Mouse (Mus musculus) heart, embryonic 11.5 days (tissue): ENCODE results near the gene Fen1. TPM values are rescaled to one million over a fixed set of nuclear protein-coding genes. Genes with fewer than 3 reads are reported as not detected.
"Not testable (repeated sequence)": the region's sequence is repeated elsewhere in the genome, so short reads cannot be mapped to it uniquely, and the experiment has no call there.

ENCODE experiments used
- ATAC-seq: fragments of 200-750 bp; cut with Nextera tagmentation; replicated peaks from 2 replicates; pipeline ENCODE4 v1.8.0; 2017; ENCODE audit warnings: moderate library complexity; ENCODE audit not compliant: insufficient number of reproducible peaks, low FRiP score, low TSS enrichment
- H3K27ac ChIP-seq: fragments of 300-500 bp; sonication (generic); 2 replicates; pipeline ENCODE4 v1.5.1; 2014; ENCODE audit warnings: mild to moderate bottlenecking, low read depth, low read length
- H3K27me3 ChIP-seq: fragments of 300-500 bp; sonication (generic); 2 replicates; pipeline ENCODE4 v1.6.1; 2014; ENCODE audit warnings: mild to moderate bottlenecking, low read length, mixed read lengths; ENCODE audit not compliant: control insufficient read depth, insufficient read depth
- H3K36me3 ChIP-seq: fragments of 300-500 bp; sonication (generic); 2 replicates; pipeline ENCODE4 v1.6.1; 2014; ENCODE audit warnings: mild to moderate bottlenecking, low read length, moderate library complexity, mixed read lengths; ENCODE audit not compliant: control insufficient read depth, insufficient read depth
- H3K4me1 ChIP-seq: fragments of 300-500 bp; sonication (generic); 2 replicates; pipeline ENCODE4 v1.6.1; 2014; ENCODE audit warnings: low read length; ENCODE audit not compliant: control insufficient read depth, insufficient read depth
- H3K4me2 ChIP-seq: fragments of 300-500 bp; sonication (generic); 2 replicates; pipeline ENCODE4 v1.6.1; 2014; ENCODE audit warnings: mild to moderate bottlenecking, moderate library complexity
- H3K4me3 ChIP-seq: fragments of 300-500 bp; sonication (generic); 2 replicates; pipeline ENCODE4 v1.5.1; 2014; ENCODE audit warnings: low read depth, low read length
- H3K9ac ChIP-seq: fragments of 300-500 bp; sonication (generic); 2 replicates; pipeline ENCODE4 v1.6.1; 2014; ENCODE audit warnings: mild to moderate bottlenecking, low read depth, low read length, moderate library complexity
- H3K9me3 ChIP-seq: fragments of 300-500 bp; sonication (generic); replicated peaks from 2 replicates; pipeline ENCODE4 v1.6.1; 2016; ENCODE audit warnings: low read length; ENCODE audit not compliant: control insufficient read depth
- WGBS: fragments of 180-500 bp; shearing (Covaris S2); extraction: QIAGEN DNeasy Blood & Tissue Kit; methylation state at CpG from one replicate; pipeline ENCODE4 v1.1.7; 2014; ENCODE audit not compliant: insufficient replicate concordance; 5-methylcytosine and 5-hydroxymethylcytosine counted together
- polyA plus RNA-seq: library from polyadenylated mRNA; unstranded; fragments of >200 nt; fragmentation: Nextera tagmentation; extraction: Ambion mirVana; gene quantifications from 2 replicates; pipeline ENCODE4 v1.2.1, GENCODE M21; 2014

Gene Fen1
- polyA plus RNA-seq, 1 experiment from 2014 or later, result 59.3 TPM

DNA sequence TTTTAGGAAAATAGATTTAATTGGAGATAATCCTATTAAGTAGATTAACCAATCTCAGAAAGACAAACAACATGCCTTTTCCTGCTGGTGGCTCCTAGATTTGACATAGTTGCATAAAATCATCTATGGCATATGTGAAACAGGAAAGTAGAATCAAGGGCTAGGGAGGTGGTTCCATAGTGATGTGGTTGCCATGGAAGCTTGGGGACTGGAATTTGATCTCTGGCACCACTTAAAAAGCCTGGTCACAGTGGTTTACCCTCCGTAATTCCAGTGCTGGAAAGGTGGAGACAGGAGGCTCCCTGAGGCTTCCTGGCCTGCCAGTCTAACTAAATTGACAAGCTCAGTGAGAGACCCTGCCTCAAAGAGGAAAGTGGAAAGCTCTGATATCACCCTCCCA, 33.5 kb downstream of the Fen1 start:
- Histone ChIP-seq H3K9me3 (no peaks in the 10 kb centered on the region), H3K27ac (no peak overlapping the region), H3K4me3 (no peak overlapping the region), H3K36me3 (no peaks in the 10 kb centered on the region), H3K4me1 (peaks cover 5% of the 10 kb centered on the region; the same call in 1 of the 2 replicates), H3K4me2 (no peak overlapping the region), H3K27me3 (no peaks in the 10 kb centered on the region), H3K9ac (no peak overlapping the region)
- 56% methylated on average over 1 of the region's 1 CpGs for WGBS
- no peak for ATAC-seq

DNA sequence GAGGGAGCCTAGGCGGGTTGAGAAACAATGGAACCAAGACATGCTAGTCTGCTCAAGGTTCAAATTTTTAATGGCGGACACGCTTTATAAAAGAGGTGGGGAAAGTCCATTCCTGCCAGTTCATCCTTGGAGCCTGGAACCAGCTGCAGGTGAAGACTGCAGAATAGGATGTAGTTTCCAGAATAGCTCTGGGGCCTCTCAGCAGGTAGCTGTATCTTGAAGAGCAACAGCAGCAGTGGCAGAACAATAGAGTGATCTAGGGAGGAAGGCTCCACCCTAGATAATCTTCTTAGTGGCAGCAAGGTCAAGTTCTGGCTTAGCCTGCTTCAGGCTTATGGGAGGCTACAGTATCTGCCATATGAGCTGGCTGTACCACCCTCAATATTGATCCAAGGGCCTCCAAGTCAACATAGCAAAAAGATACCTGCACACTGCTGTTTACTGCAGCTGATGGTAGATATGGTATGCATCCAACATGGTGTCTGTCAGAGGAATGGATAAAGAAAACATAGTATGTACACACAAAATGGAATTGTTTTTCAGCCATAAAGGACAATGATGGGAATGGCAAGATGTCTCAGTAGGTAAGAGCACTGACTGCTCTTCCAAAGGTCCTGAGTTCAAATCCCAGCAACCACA, 34.2 kb downstream of the Fen1 start:
- H3K4me1 ChIP-seq, H3K27me3 ChIP-seq, H3K4me2 ChIP-seq, H3K36me3 ChIP-seq, ATAC-seq, H3K9me3 ChIP-seq, H3K9ac ChIP-seq, H3K4me3 ChIP-seq: not testable (repeated sequence)
- H3K27ac ChIP-seq, result 0 out of 2 replicates have a peak overlapping the region, but pooled peaks have one; percentile 7
- WGBS, result 79% methylated on average over 3 of the region's 3 CpGs

DNA sequence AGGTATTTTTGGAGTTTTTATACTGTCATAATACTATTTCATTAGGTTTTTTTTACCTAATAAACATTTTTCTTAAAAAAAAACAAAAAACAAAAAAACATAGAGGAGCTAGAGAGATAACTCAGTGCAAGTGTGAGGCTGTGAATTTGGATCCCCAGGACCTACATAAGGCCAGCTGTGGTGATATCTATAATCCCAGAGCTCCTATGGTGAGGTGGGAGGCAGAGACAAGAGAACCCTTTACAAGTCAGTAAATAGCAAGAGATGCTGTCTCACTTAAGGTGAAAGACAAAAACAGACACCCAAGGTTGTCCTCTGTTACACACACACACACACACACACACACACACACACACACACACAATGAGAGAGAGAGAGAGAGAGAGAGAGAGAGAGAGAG, 34.8 kb downstream of the Fen1 start:
- H3K9me3 ChIP-seq, result no peaks in the 10 kb centered on the region
- H3K4me3 ChIP-seq, result no peak overlapping the region
- no peaks in the 10 kb centered on the region for H3K27me3 ChIP-seq
- H3K36me3 ChIP-seq, result no peaks in the 10 kb centered on the region
- 0 out of 2 replicates have a peak, but pooled peaks cover 2% of the 10 kb centered on the region for H3K4me1 ChIP-seq
- 0 out of 2 replicates have a peak, but pooled peaks have one; percentile 63 for ATAC-seq
- H3K9ac ChIP-seq, result no peak overlapping the region
- H3K4me2 ChIP-seq, result no peak overlapping the region
- H3K27ac ChIP-seq, result 0 out of 2 replicates have a peak overlapping the region, but pooled peaks have one; percentile 7

DNA sequence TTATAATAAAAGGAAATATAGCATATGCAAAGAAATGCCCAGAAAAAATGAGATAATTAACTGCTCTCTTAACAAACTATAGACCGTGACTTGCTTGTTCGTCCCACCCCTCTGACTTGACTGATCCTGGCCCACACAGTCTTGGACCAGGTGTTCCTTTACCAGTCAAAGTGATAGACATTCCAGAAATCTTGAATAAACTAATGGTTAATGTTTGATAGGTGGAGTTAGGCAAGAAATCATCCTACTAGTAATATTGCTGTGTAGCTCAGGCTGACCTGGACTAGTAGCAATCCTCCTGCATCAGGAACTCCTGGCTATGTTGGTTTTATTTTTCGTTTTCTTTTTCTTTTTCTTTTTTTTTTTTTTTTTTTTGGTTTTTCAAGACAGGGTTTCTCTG, 35.5 kb downstream of the Fen1 start:
- ATAC-seq, result no peak
- no peaks in the 10 kb centered on the region for H3K27me3 ChIP-seq
- H3K4me3 ChIP-seq, result no peak overlapping the region
- H3K27ac ChIP-seq, result no peak overlapping the region
- no peak overlapping the region for H3K9ac ChIP-seq
- WGBS, result 82% methylated on average over 3 of the region's 3 CpGs
- no peaks in the 10 kb centered on the region for H3K9me3 ChIP-seq
- no peaks in the 10 kb centered on the region for H3K36me3 ChIP-seq
- no peak overlapping the region for H3K4me2 ChIP-seq
- no peaks in the 10 kb centered on the region for H3K4me1 ChIP-seq

DNA sequence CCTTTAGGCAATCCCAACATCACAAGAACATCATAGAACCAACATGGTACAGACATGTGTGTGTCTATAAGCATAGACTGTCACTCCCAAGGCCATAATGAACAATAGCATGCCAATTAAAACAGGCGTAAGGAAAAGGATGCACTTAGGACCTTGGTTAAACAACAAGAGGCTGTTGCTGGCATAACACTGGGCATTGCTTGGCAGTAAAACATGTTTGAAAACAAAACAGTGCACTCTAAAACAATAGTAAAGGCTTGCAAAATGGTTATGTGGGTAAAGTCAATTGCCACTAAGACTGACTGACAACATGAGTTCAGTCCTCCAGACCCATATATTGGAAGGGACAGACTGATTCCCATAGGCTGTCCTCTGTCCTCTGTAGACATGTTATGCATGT, 36.0 kb downstream of the Fen1 start:
- H3K27me3 ChIP-seq, result no peaks in the 10 kb centered on the region
- no peaks in the 10 kb centered on the region for H3K4me1 ChIP-seq
- ATAC-seq, result no peak
- H3K36me3 ChIP-seq, result no peaks in the 10 kb centered on the region
- no peak overlapping the region for H3K9ac ChIP-seq
- WGBS, result 76% methylated on average over 1 of the region's 1 CpGs
- H3K9me3 ChIP-seq, result no peaks in the 10 kb centered on the region
- H3K27ac ChIP-seq, result no peak overlapping the region
- no peak overlapping the region for H3K4me3 ChIP-seq
- H3K4me2 ChIP-seq, result no peak overlapping the region

DNA sequence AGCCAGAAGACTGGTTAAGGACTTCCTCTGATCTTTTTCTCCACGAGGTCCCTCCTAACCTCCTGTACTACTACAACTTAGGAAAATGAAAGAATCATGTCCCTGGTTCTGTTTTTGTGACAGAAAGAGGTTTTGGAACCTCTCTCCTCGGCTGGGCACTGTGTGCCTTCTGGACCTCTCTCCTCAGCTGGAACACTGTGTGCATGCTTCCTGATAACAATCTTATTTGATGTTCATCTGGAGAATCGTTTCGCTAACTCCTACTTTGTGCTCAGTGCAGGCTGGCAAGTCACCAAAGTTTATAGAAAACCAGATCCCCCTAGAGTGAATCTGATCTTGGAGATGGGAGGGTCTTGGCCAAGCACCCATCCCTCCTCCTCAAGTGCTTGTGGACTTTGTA, 36.9 kb downstream of the Fen1 start:
- Histone ChIP-seq H3K9me3 (no peaks in the 10 kb centered on the region), H3K4me1 (no peaks in the 10 kb centered on the region), H3K9ac (no peak overlapping the region), H3K27ac (no peak overlapping the region), H3K4me3 (no peak overlapping the region), H3K36me3 (no peaks in the 10 kb centered on the region), H3K27me3 (no peaks in the 10 kb centered on the region), H3K4me2 (no peak overlapping the region)
- ATAC-seq, result no peak
- WGBS, result 77% methylated on average over 4 of the region's 4 CpGs

DNA sequence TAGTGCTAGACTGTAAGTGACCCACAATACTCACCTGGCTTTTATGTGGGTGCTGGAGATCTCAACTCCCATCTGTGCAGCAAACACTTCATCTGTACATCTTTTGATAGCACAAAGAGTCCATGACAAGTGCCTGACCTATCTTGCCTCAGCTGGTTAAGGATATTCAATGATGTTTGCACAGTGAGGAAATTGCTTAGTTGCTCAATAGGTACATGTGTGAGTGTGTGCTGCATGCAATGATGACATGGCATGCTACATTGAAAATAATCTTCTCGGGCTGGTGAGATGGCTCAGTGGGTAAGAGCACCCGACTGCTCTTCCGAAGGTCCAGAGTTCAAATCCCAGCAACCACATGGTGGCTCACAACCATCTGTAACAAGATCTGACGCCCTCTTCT, 38.0 kb downstream of the Fen1 start:
- not testable (repeated sequence) for H3K36me3 ChIP-seq, H3K27ac ChIP-seq, H3K4me2 ChIP-seq, H3K4me3 ChIP-seq, H3K9ac ChIP-seq, H3K9me3 ChIP-seq, H3K27me3 ChIP-seq, H3K4me1 ChIP-seq, ATAC-seq
- 77% methylated on average over 4 of the region's 4 CpGs for WGBS

DNA sequence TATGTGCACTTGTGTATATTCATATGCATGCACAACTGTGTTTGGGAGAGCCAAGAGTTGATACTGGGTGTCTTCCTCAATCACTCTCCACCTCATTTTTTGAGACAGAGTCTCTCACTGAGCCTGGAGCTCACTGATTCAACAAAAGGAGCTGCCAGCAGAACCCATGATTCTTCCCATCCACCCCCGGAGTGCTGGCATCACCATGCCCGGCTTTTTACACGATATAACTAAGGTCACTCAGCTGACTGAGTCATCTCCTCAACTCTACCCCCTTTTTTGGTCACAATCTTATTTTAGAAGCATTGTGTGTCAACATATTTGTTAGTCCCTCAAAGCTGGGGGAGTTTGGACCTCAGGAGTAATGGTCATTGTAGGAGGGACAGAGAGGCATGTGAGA, 40.1 kb downstream of the Fen1 start:
- no peaks in the 10 kb centered on the region for H3K9me3 ChIP-seq
- H3K36me3 ChIP-seq, result no peaks in the 10 kb centered on the region
- no peak overlapping the region for H3K27ac ChIP-seq
- H3K4me2 ChIP-seq, result no peak overlapping the region
- H3K27me3 ChIP-seq, result no peaks in the 10 kb centered on the region
- WGBS, result 75% methylated on average over 3 of the region's 3 CpGs
- H3K9ac ChIP-seq, result no peak overlapping the region
- H3K4me1 ChIP-seq, result no peaks in the 10 kb centered on the region
- ATAC-seq, result no peak
- no peak overlapping the region for H3K4me3 ChIP-seq

DNA sequence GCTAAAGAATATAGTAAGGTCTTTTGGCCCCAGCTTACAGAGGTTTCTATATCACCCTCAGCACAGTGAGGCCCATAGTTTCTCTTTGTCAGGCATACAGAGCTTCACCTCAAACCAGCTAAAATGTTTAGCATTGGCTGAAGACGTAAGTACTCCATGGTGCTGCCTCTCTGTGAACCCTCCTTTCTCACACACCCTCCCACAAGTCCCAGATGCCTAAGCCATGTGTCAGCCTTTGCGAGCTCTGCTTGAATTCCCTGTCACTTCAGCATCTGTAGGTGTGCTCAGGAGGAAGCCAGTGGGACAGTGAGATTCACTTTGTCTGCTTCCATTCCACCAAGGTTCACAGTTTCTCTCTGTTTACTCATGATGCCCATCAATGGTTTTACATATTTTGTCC, 46.2 kb downstream of the Fen1 start:
- 41% methylated on average over 2 of the region's 2 CpGs for WGBS
- Histone ChIP-seq H3K9me3 (no peaks in the 10 kb centered on the region), H3K4me1 (no peaks in the 10 kb centered on the region), H3K4me2 (no peak overlapping the region), H3K9ac (no peak overlapping the region), H3K36me3 (no peaks in the 10 kb centered on the region), H3K27me3 (no peaks in the 10 kb centered on the region), H3K4me3 (no peak overlapping the region), H3K27ac (no peak overlapping the region)
- ATAC-seq, result no peak
